Comparison of ENCODE assay signal across 22 mouse cellular contexts in the genomic region with DNA sequence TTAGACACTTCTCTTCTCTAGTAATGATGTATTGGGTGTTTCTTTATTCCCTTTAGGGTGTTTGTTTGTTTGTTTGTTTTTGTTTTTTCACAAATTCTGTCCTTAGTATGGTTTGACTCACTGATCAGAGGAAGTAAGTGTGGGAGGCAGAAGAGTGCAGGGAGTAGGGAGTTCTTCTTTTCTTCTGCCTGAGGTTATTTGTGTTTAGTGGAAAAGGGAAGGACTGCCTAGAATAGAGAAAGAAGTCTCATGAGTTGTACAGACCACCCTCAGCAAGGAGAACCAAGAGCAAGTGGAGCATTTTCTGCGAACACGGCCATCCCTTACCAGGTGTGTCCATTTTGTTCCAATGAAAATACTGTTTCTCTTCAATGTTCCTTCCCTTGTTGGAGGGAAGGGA.
DNase-seq lines count a peak whose midpoint lies in the region; ATAC-seq and TF ChIP-seq lines count a peak whose summit lies in the region.
"Had no signal": no experiment of that assay in that cellular context is flagged by ENCODE, and none has a peak within 500 bp of the region (broad histone marks: within the 10 kb centered on the region; RNA-seq: fewer than 3 reads in every experiment).

No protein-coding gene starts in this region.

- H3K4me1 ChIP-seq in testis, adult 2 months (ENCODE audit: control insufficient read depth, insufficient read depth, low read length) = no peaks in the 10 kb centered on the region
- H3K4me1 ChIP-seq in olfactory bulb, adult 2 months (ENCODE audit: control insufficient read depth, insufficient read depth, low read length) = 0 out of 2 replicates have a peak, but pooled peaks cover 2% of the 10 kb centered on the region
- H3K4me1 ChIP-seq: liver, embryonic 13.5 days had no signal

- peak; percentile 82 for ATAC-seq in granulocyte monocyte progenitor cell, adult 5-6 weeks (replicated peaks; ENCODE audit: poor library complexity, severe bottlenecking)

- WGBS in olfactory bulb, adult 2 months = 44% methylated on average over 2 of the region's 2 CpGs

- no peaks in the 10 kb centered on the region for H3K36me3 ChIP-seq in testis, adult 2 months (ENCODE audit: control insufficient read depth, insufficient read depth, low read length)
- H3K36me3 ChIP-seq: hindbrain, embryonic 13.5 days; liver, embryonic 13.5 days had no signal

- TF ChIP-seq POLR2A in testis, adult 2 months (IDR thresholded peaks at IDR 0.05; ENCODE audit: control insufficient read depth, low read depth, low read length) = no peak
- TF ChIP-seq POLR2A in olfactory bulb, adult 2 months (IDR thresholded peaks at IDR 0.05; ENCODE audit: insufficient read depth, low read depth, low read length) = no peak

- peak; percentile 34 for DNase-seq in layer of hippocampus, adult 9-11 months
- no peak for DNase-seq in layer of hippocampus, adult 18-20 months (ENCODE audit: low spot score in 2 of 2)
- DNase-seq in testis, postnatal 14 days (ENCODE audit: low spot score) = no peak
- no peak for DNase-seq in adrenal gland, postnatal 10 days
- DNase-seq in right cerebral cortex, postnatal 14 days = no peak
- DNase-seq: adrenal gland, adult 2 months; B cell, adult 2 months; cerebellum, adult 8-10 months; heart, adult 2 months; kidney, adult 11 months; kidney, postnatal 4 days; liver, embryonic 13.5 days; lung, adult 2 months; right cerebral cortex, adult 18-20 months had no signal

- TF ChIP-seq CTCF in testis, adult 2 months (IDR thresholded peaks at IDR 0.05; ENCODE audit: control insufficient read depth, insufficient read depth, insufficient replicate concordance, low read depth, low read length) = no peak
- TF ChIP-seq CTCF in olfactory bulb, adult 2 months (IDR thresholded peaks at IDR 0.05; ENCODE audit: insufficient read depth, low read depth, low read length) = no peak

- H3K4me3 ChIP-seq in testis, adult 2 months (ENCODE audit: control insufficient read depth, low read depth, low read length) = no peak overlapping the region
- H3K4me3 ChIP-seq in olfactory bulb, adult 2 months (ENCODE audit: insufficient read depth, low read depth, low read length) = no peak overlapping the region
- H3K4me3 ChIP-seq: embryonic facial prominence, embryonic 15.5 days; heart, adult 2 months; hindbrain, embryonic 13.5 days; limb, embryonic 12.5 days; liver, embryonic 13.5 days; midbrain, embryonic 10.5 days; neural tube, embryonic 13.5 days had no signal

- H3K27me3 ChIP-seq in testis, adult 2 months (ENCODE audit: control insufficient read depth, insufficient read depth, low read length) = no peaks in the 10 kb centered on the region
- H3K27me3 ChIP-seq: embryonic facial prominence, embryonic 15.5 days; hindbrain, embryonic 13.5 days; limb, embryonic 12.5 days; liver, embryonic 13.5 days; neural tube, embryonic 13.5 days had no signal

- H3K27ac ChIP-seq in testis, adult 2 months (ENCODE audit: control insufficient read depth, insufficient read depth, low read depth, low read length) = peak overlapping the region; percentile 39; the same call in 1 of the 2 replicates
- peak overlapping the region; percentile 90 for H3K27ac ChIP-seq in olfactory bulb, adult 2 months (ENCODE audit: insufficient read depth, low read depth, low read length)
- H3K27ac ChIP-seq: embryonic facial prominence, embryonic 15.5 days; heart, adult 2 months; hindbrain, embryonic 13.5 days; limb, embryonic 12.5 days; liver, embryonic 13.5 days; midbrain, embryonic 10.5 days; neural tube, embryonic 13.5 days had no signal
